Mouse (Mus musculus) testis, adult 2 months (tissue): ENCODE measurements around the gene Lin37.

Source experiments
- CTCF ChIP-seq: fragments of 200-500 bp; IDR thresholded peaks from 2 replicates; pipeline ENCODE4 v1.5.1; 2012; ENCODE audit warnings: low read depth, mild to moderate bottlenecking, inconsistent platforms, low read length, moderate library complexity; ENCODE audit not compliant: control insufficient read depth, insufficient read depth, insufficient replicate concordance
- POLR2A ChIP-seq: fragments of 200-500 bp; IDR thresholded peaks from 2 replicates; pipeline ENCODE4 v1.6.1; 2012; ENCODE audit warnings: low read depth, mild to moderate bottlenecking, inconsistent platforms, low read length, moderate library complexity; ENCODE audit not compliant: control insufficient read depth

GRCm38 (mm10) chr7:30551445-30552101 lies 8.1 kb downstream of the Lin37 start:
- no peak for TF ChIP-seq POLR2A
- no peak for TF ChIP-seq CTCF
